Mouse (Mus musculus) heart, embryonic 14.5 days (tissue): ENCODE results near the gene Tns4. TPM values are rescaled to one million over a fixed set of nuclear protein-coding genes. Genes with fewer than 3 reads are reported as not detected.

Experiments
- ATAC-seq: fragments of 200-750 bp; cut with Nextera tagmentation; 2 replicates; pipeline ENCODE4 v1.8.0; 2017; ENCODE audit warnings: low read depth, moderate TSS enrichment; ENCODE audit not compliant: insufficient number of reproducible peaks, insufficient read depth, low FRiP score
- H3K27ac ChIP-seq, 2 experiments: fragments of 200-500 bp in 1 of 2; fragments of 300-500 bp in 1 of 2; sonication (generic) in 1 of 2; replicated peaks in 1 of 2; 2 replicates each; pipeline ENCODE4 v1.5.1; 2012 to 2014; ENCODE audit warnings: low read depth in 2 of 2, low read length in 2 of 2, control low read depth in 1 of 2, mild to moderate bottlenecking in 1 of 2, mixed read lengths in 1 of 2; ENCODE audit not compliant: control insufficient read depth in 1 of 2, insufficient read depth in 1 of 2
- H3K27me3 ChIP-seq: fragments of 300-500 bp; sonication (generic); 2 replicates; pipeline ENCODE4 v1.6.1; 2014; ENCODE audit warnings: mild to moderate bottlenecking, low read length, control low read depth; ENCODE audit not compliant: control insufficient read depth, insufficient read depth
- H3K36me3 ChIP-seq: fragments of 300-500 bp; sonication (generic); 2 replicates; pipeline ENCODE4 v1.6.1; 2014; ENCODE audit warnings: mild to moderate bottlenecking, control low read depth, low read length, mixed read lengths; ENCODE audit not compliant: control insufficient read depth, insufficient read depth
- H3K4me1 ChIP-seq, 2 experiments: fragments of 200-500 bp in 1 of 2; fragments of 300-500 bp in 1 of 2; sonication (generic) in 1 of 2; 2 replicates each; pipeline ENCODE4 v1.6.1; 2012 to 2014; ENCODE audit warnings: low read length in 2 of 2, control low read depth in 1 of 2, mixed read lengths in 1 of 2; ENCODE audit not compliant: control insufficient read depth in 2 of 2, insufficient read depth in 2 of 2
- H3K4me2 ChIP-seq: fragments of 300-500 bp; sonication (generic); 2 replicates; pipeline ENCODE4 v1.6.1; 2014; ENCODE audit warnings: mild to moderate bottlenecking, low read length
- H3K4me3 ChIP-seq, 2 experiments: fragments of 200-500 bp in 1 of 2; fragments of 300-500 bp in 1 of 2; sonication (generic) in 1 of 2; 2 replicates each; pipeline ENCODE4 v1.5.1; 2012 to 2014; ENCODE audit warnings: low read length in 2 of 2, mild to moderate bottlenecking in 2 of 2, control low read depth in 1 of 2, low read depth in 1 of 2, moderate library complexity in 1 of 2; ENCODE audit not compliant: control insufficient read depth in 1 of 2, insufficient read depth in 1 of 2
- H3K9ac ChIP-seq: fragments of 300-500 bp; sonication (generic); 2 replicates; pipeline ENCODE4 v1.6.1; 2014; ENCODE audit warnings: mild to moderate bottlenecking, low read length
- H3K9me3 ChIP-seq: fragments of 300-500 bp; sonication (generic); 2 replicates; pipeline ENCODE4 v1.6.1; 2016; ENCODE audit warnings: low read length, control low read depth; ENCODE audit not compliant: control insufficient read depth
- WGBS: fragments of 180-500 bp; shearing (Covaris S2); extraction: QIAGEN DNeasy Blood & Tissue Kit; methylation state at CpG from one replicate; pipeline ENCODE4 v1.1.7; 2014; 5-methylcytosine and 5-hydroxymethylcytosine counted together
- polyA plus RNA-seq: library from polyadenylated mRNA; unstranded; fragments of >200 nt; fragmentation: Nextera tagmentation; extraction: Ambion mirVana; gene quantifications from 2 replicates; pipeline ENCODE4 v1.2.1, GENCODE M21; 2014

The Tns4 gene
- polyA plus RNA-seq, 1 experiment from 2014 or later = 0.19 TPM

GRCm38 (mm10) chr11:99063406-99064131 is 25.5 kb downstream of the Tns4 start:
- no peak overlapping the region for H3K27ac ChIP-seq
- ATAC-seq = no peak
- H3K4me2 ChIP-seq = no peak overlapping the region
- peaks cover 8% of the 10 kb centered on the region; the same call in 1 of the 2 replicates for H3K9me3 ChIP-seq
- no peak overlapping the region for H3K9ac ChIP-seq
- H3K4me3 ChIP-seq = no peak overlapping the region
- H3K4me1 ChIP-seq = peaks cover 7 to 9% of the 10 kb centered on the region in 2 experiments; a peak in 3 of 4 replicates
- H3K27me3 ChIP-seq = no peaks in the 10 kb centered on the region
- no peaks in the 10 kb centered on the region for H3K36me3 ChIP-seq
- 36% methylated on average over 8 of the region's 8 CpGs for WGBS

GRCm38 (mm10) chr11:99062661-99063060 is 26.4 kb downstream of the Tns4 start:
- no peak overlapping the region for H3K9ac ChIP-seq
- H3K27me3 ChIP-seq = no peaks in the 10 kb centered on the region
- no peak overlapping the region for H3K4me2 ChIP-seq
- H3K9me3 ChIP-seq = peaks cover 8% of the 10 kb centered on the region; the same call in 1 of the 2 replicates
- no peak overlapping the region for H3K4me3 ChIP-seq
- ATAC-seq = no peak
- H3K4me1 ChIP-seq = peaks cover 7 to 9% of the 10 kb centered on the region in 2 experiments; a peak in 3 of 4 replicates
- no peaks in the 10 kb centered on the region for H3K36me3 ChIP-seq
- no peak overlapping the region for H3K27ac ChIP-seq
- WGBS = 83% methylated on average over 7 of the region's 7 CpGs

DNA sequence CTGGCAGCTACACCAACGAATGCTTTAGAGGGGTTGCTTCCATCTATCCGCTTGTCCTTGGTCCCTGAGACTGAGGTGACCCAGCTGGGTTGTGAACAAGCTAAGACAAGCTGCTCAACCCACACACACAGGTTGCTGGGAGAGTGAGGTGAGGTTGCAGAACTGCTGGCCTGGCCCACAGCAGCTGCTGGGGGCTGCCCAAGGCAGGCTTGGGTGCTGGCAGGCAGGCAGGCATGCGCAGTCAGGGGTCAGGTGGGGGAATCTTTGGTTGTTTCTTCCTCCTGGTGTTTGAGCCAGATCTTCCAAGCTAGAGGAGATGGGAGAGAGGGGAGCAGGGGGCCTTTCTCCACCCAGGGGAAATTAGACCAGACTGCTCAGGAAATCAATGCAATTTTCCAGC is 28.7 kb downstream of the Tns4 start:
- WGBS = 83% methylated on average over 3 of the region's 3 CpGs
- ATAC-seq = no peak
- H3K9ac ChIP-seq = no peak overlapping the region

GRCm38 (mm10) chr11:99055571-99056452 is 33.3 kb downstream of the Tns4 start:
- ATAC-seq = no peak
- Histone ChIP-seq H3K4me3 (no peak overlapping the region), H3K4me2 (no peak overlapping the region), H3K9me3 (peaks cover 8% of the 10 kb centered on the region; the same call in 1 of the 2 replicates), H3K9ac (no peak overlapping the region), H3K27ac (peak overlapping the region in 1 of 2 experiments; percentile 14; a peak in 2 of 4 replicates), H3K36me3 (peaks cover 21% of the 10 kb centered on the region), H3K4me1 (peaks cover 0 to 7% of the 10 kb centered on the region in 2 experiments; a peak in 2 of 4 replicates), H3K27me3 (no peaks in the 10 kb centered on the region)
- WGBS = 35% methylated on average over 8 of the region's 8 CpGs

More for the DNA sequence above, 28.7 kb downstream of the Tns4 start:
- Histone ChIP-seq H3K36me3 (no peaks in the 10 kb centered on the region), H3K27ac (no peak overlapping the region), H3K4me1 (peaks cover 2 to 6% of the 10 kb centered on the region in 2 experiments), H3K4me2 (no peak overlapping the region), H3K27me3 (no peaks in the 10 kb centered on the region), H3K4me3 (no peak overlapping the region), H3K9me3 (peaks cover 8% of the 10 kb centered on the region; the same call in 1 of the 2 replicates)

- ATAC-seq = no peak
- Histone ChIP-seq H3K27me3 (no peaks in the 10 kb centered on the region), H3K4me1 (peaks cover 0 to 7% of the 10 kb centered on the region in 2 experiments; a peak in 2 of 4 replicates), H3K27ac (peak overlapping the region in 1 of 2 experiments; percentile 14; a peak in 2 of 4 replicates), H3K4me2 (no peak overlapping the region), H3K9ac (no peak overlapping the region), H3K36me3 (peaks cover 27% of the 10 kb centered on the region), H3K9me3 (peaks cover 8% of the 10 kb centered on the region; the same call in 1 of the 2 replicates), H3K4me3 (no peak overlapping the region)
- 29% methylated on average over 4 of the region's 4 CpGs for WGBS
Measured at GRCm38 (mm10) chr11:99055143-99055542, 34.0 kb downstream of the Tns4 start.

- no peak for ATAC-seq
- H3K9ac ChIP-seq = peak overlapping the region; percentile 39
- peaks cover 51% of the 10 kb centered on the region for H3K36me3 ChIP-seq
Measured at GRCm38 (mm10) chr11:99047643-99048042, 41.5 kb downstream of the Tns4 start.

DNA sequence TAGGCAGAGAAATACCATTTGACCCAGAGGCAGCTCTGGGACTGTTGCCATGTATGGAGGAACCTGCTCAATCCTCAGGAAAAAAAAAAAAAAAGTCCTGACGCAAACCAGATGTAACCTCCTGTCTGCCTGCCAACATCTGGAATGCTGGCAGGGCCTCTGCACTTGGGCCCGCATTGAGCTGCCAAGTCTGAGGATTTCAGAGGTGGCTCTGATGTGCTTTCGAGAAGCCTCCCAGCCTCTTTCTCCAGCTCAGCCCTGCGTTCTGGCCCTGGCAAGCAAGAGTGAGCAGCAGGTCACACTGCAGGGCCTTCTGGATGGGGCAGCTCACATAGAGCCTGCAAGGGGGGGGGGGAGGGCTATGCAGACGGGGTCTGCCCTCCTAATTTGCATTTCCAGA is 42.0 kb downstream of the Tns4 start:
- WGBS = 4% methylated on average over 5 of the region's 5 CpGs
- peak overlapping the region; percentile 39; the same call in 1 of the 2 replicates for H3K9ac ChIP-seq
- H3K9me3 ChIP-seq = no peaks in the 10 kb centered on the region
- no peak overlapping the region for H3K4me3 ChIP-seq
- peak overlapping the region; percentile 41 for H3K4me2 ChIP-seq
- peak overlapping the region; percentile 66 to 83 for H3K27ac ChIP-seq
- H3K36me3 ChIP-seq = peaks cover 46% of the 10 kb centered on the region
- peaks cover 36 to 44% of the 10 kb centered on the region in 2 experiments for H3K4me1 ChIP-seq
- H3K27me3 ChIP-seq = peaks cover 3% of the 10 kb centered on the region; the same call in 1 of the 2 replicates
- ATAC-seq = peak; percentile 74

More at GRCm38 (mm10) chr11:99047643-99048042, 41.5 kb downstream of the Tns4 start:
- Histone ChIP-seq H3K27ac (peak overlapping the region; percentile 66 to 83), H3K4me2 (peak overlapping the region; percentile 41), H3K4me3 (no peak overlapping the region), H3K27me3 (no peaks in the 10 kb centered on the region), H3K4me1 (peaks cover 33 to 44% of the 10 kb centered on the region in 2 experiments), H3K9me3 (no peaks in the 10 kb centered on the region)
- WGBS = 45% methylated on average over 2 of the region's 2 CpGs
